Mouse (Mus musculus) cerebellum, adult 2 months (tissue): ENCODE results near the gene Fstl4.

Experiments used
- CTCF ChIP-seq: fragments of 200-500 bp; IDR thresholded peaks from 2 replicates; pipeline ENCODE4 v1.5.1; 2011; ENCODE audit warnings: low read depth, mild to moderate bottlenecking, control low read depth, low read length, moderate library complexity, borderline replicate concordance; ENCODE audit not compliant: insufficient read depth
- POLR2A ChIP-seq: fragments of 200-500 bp; IDR thresholded peaks from 2 replicates; pipeline ENCODE4 v1.6.1; 2011; ENCODE audit warnings: low read length, control low read depth, borderline replicate concordance; ENCODE audit not compliant: insufficient read depth

- no peak for TF ChIP-seq CTCF
- no peak for TF ChIP-seq POLR2A
Observed at GRCm38 (mm10) chr11:53098780-53099198, 334.4 kb downstream of the Fstl4 start.
